Mouse (Mus musculus): ENCODE data around the gene Nkiras2.
"Not testable (repeated sequence)": the region's sequence is repeated elsewhere in the genome, so short reads cannot be mapped to it uniquely, and the experiment has no call there.

Nkiras2 gene

GRCm38 (mm10) chr11:100628862-100629352 lies 9.9 kb downstream of the Nkiras2 start:
- peak; percentile 57 to 58 for DNase-seq (ENCODE audit: low spot score in 2 of 2)

- no peak for DNase-seq (ENCODE audit: low spot score in 2 of 2)
Measured at GRCm38 (mm10) chr11:100634530-100634929, 15.5 kb downstream of the Nkiras2 start.

GRCm38 (mm10) chr11:100640159-100640906 lies 21.3 kb downstream of the Nkiras2 start:
- peak; percentile 59 to 73 for DNase-seq (ENCODE audit: low spot score in 2 of 2)

GRCm38 (mm10) chr11:100643612-100644575 lies 24.9 kb downstream of the Nkiras2 start:
- peak; percentile 49 to 54 for DNase-seq (ENCODE audit: low spot score in 2 of 2)

GRCm38 (mm10) chr11:100646265-100646664 lies 27.2 kb downstream of the Nkiras2 start:
- DNase-seq (ENCODE audit: low spot score in 2 of 2): no peak

- no peak for DNase-seq (ENCODE audit: low spot score in 2 of 2)
Measured at GRCm38 (mm10) chr11:100648405-100648804, 29.4 kb downstream of the Nkiras2 start.

GRCm38 (mm10) chr11:100651205-100651604 lies 32.2 kb downstream of the Nkiras2 start:
- DNase-seq (ENCODE audit: low spot score in 2 of 2): no peak

GRCm38 (mm10) chr11:100651748-100652147 lies 32.7 kb downstream of the Nkiras2 start:
- no peak for DNase-seq (ENCODE audit: low spot score in 2 of 2)

GRCm38 (mm10) chr11:100655589-100655988 lies 36.5 kb downstream of the Nkiras2 start:
- DNase-seq (ENCODE audit: low spot score in 2 of 2): not testable (repeated sequence)

- DNase-seq (ENCODE audit: low spot score in 2 of 2): peak in 1 of 2 experiments; percentile 33
Measured at GRCm38 (mm10) chr11:100656458-100656857, 37.4 kb downstream of the Nkiras2 start.

GRCm38 (mm10) chr11:100659806-100660205 lies 40.8 kb downstream of the Nkiras2 start:
- no peak for DNase-seq (ENCODE audit: low spot score in 2 of 2)

- no peak for DNase-seq (ENCODE audit: low spot score in 2 of 2)
Measured at GRCm38 (mm10) chr11:100671049-100671448, 52.0 kb downstream of the Nkiras2 start.

GRCm38 (mm10) chr11:100671956-100672355 lies 52.9 kb downstream of the Nkiras2 start:
- DNase-seq (ENCODE audit: low spot score in 2 of 2): no peak

GRCm38 (mm10) chr11:100673169-100673568 lies 54.1 kb downstream of the Nkiras2 start:
- DNase-seq (ENCODE audit: low spot score in 2 of 2): peak in 1 of 2 experiments; percentile 48

All from right cerebral cortex, postnatal 10 days (tissue).